Mouse (Mus musculus): ENCODE measurements at regions not wholly inside any gene's neighbourhood (a gene's known extent, or its start where the extent isn't known, plus 50 kb on each side); places are given as distances from the start of the nearest gene placed in this dataset.

DNA sequence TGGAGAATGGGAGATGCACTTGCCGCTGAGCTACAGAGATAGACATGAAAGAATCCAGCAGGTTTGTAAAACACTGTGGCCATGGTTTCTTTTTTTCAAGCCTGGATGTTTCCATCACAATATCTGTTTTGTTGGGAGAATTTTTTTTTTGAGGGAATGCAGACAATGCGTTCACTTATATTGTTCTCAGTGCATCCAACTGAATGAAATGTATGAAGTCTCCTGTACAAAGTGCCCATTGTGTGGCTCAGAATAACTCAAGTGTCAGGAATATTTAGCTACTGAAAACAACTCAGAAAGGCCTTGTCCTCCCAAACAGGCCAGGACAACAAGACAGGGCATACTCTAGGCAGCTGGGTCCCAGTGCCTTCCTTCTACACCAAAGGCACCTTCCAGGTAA, 120.3 kb upstream of the Ado start:
- DNase-seq (ENCODE audit: low read depth, low spot score) = no peak

DNA sequence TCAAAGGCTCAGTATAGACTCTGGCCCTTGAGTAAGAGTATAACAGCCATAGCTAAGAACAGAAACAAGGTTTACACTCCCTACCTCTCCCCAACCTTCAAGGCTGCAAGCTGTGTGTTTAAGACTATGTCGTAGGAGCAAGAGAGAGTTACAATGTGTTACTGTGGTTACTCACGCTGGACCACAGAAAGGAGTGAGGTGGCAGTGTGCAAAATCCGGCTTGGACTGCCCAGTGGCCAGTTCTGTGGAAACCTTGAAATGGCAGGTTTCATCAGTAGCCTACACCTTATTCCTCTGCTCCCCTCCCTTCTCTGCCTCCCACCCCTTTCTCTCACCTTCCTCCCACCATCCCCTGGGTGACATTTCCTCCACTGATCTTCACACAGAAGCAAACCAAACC, 114.3 kb upstream of the Ado start:
- DNase-seq (ENCODE audit: low read depth, low spot score) = no peak

- no peak for DNase-seq (ENCODE audit: low read depth, low spot score)
These were observed 112.9 kb upstream of the Ado start for GRCm38 (mm10) chr10:67661666-67662065.

- DNase-seq (ENCODE audit: low read depth, low spot score) = no peak
These were observed 109.3 kb upstream of the Ado start for GRCm38 (mm10) chr10:67658005-67658545.

DNA sequence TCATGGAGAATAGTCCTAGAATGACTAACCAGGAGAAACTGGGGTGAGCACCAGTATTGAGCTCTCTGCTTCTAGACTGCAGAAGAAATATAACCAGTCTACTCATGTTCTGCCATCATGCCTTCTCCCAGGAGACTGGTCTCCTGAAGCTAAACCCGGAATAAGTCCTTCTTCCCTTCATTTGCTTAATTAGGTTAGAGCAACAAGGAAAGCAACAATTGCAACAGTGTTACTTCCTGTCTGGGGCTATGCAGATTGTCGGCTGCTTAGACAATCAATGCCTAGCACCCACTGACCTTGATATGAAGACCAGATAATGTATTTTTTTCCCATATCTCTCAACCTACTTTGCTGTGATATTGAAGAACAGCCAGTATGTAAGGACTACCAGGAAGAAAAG, 108.5 kb upstream of the Ado start:
- no peak for DNase-seq (ENCODE audit: low read depth, low spot score)

GRCm38 (mm10) chr10:67654518-67654917, 105.8 kb upstream of the Ado start:
- DNase-seq (ENCODE audit: low read depth, low spot score) = no peak

DNA sequence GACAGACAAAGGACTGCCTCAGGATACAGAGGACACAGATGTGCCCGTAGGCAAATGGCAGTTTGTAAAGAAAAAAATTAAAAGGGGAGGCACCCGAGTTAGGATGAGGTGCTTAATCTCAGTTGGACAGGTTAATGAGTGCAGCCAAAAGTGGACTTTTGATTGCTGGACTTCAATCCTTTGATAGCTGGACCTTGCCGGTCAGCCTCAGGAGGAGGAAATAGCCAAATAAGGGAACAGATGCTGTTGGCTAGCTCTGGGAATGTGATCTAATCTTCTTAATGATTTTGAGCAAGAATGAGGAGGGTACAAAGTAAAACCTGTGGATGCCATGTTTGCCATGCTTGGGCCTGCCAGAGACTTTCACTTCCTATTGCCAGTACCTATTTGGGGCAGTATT, 103.5 kb upstream of the Ado start:
- no peak for DNase-seq (ENCODE audit: low read depth, low spot score)

DNA sequence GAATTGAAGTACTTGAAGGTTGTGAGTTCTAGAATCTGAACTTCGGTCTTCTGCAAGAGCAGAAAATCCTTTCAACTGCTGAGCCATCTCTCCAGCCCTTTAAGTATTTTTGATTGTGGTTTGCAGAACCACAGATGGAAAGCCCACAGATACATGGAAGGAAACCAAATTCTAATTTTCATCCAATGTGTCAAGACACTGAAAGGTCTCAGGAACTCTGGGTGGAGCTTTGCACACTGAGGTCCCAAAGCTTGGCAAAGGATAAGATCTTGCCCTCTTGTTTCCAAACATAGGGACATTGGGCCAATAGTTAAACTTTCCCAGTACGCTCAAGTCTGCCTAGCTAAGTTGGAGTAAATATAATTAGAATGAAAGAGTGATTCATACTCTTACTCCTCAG, 102.6 kb upstream of the Ado start:
- no peak for DNase-seq (ENCODE audit: low read depth, low spot score)

GRCm38 (mm10) chr10:67647777-67648727, 99.3 kb upstream of the Ado start:
- DNase-seq (ENCODE audit: low read depth, low spot score) = no peak

DNA sequence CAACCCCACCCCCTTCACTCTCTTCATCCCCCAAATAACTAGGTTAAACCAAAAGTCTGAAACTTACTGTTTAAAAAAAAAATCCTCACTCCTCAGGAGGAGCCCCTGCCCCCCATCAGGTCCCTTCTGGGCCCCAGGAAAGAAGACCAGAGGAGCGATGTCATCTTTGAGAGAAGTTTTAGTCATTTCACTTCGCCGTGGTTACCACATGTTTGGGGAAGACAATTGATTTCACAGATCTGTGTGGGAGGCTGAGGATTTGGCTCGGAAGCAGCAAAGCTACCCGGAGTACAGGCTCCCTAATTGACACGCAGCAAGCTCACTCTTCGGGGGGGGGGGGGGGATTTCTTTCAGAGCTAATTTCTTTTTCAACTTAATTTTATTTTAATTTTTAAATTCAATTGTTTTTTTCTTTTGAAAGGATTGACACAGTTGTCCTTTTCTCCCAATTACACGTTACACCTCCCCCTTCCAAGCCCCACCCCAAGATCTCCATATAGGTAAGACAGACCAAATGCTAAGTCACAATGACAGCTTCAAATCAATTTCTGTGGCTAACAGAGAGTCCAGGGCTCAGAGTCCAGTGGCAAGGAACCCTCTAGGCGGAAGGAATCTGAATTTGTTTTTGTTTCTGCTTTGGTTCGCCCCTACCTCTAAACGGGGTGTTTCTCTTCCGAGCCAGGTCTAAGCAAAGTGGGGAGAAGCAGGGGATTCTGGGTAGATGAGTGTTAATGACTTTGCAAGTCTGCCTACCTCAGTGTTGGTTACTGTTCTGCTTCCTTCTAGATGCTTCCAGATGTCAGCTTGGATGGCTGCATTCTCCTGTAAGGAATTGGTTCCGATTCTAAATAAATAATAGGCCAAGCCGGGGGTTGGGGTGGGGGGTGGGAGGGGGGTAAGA, 98.2 kb upstream of the Ado start:
- no peak for DNase-seq (ENCODE audit: low read depth, low spot score)

- no peak for DNase-seq (ENCODE audit: low read depth, low spot score)
These were observed 97.1 kb upstream of the Ado start for GRCm38 (mm10) chr10:67645821-67646220.

DNA sequence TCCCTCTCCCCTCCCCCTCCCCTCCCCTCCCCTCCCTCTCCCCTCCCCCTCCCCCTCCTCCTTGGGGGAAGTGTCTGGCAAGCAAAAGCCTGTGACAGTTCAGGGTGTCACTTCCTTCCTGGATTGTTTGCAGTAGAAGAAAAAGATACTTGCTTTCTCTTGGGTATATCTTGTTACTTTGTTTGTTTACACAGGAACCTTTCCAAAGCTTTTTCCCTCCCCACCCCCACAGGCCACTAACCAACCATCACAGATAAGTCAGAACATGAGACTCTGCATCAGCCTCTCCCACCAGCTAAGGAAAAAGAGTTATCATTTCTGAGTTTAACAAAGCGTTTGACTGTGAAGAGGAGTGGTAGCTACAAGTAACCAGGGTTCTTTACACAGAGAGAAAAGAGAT, 95.5 kb upstream of the Ado start:
- DNase-seq (ENCODE audit: low read depth, low spot score) = no peak

DNA sequence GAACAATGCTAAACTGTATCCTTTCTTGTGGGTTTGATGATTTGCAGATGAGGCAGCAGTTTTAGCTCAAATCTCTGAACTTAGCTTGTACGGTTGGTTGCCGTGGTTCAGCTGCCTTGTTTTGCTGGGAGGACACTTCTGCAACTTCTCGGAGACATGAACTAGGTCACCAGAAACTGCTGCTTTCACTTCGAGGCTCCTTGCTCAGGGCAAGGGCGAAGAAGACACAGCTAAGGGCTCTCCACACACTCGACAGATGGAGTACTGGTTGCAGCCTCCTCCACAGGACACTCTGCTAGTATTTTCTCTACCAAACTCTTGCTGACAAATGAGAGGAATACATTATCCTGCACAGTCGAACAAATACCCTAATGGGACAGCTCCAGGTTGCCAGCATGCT, 94.9 kb upstream of the Ado start:
- no peak for DNase-seq (ENCODE audit: low read depth, low spot score)

DNA sequence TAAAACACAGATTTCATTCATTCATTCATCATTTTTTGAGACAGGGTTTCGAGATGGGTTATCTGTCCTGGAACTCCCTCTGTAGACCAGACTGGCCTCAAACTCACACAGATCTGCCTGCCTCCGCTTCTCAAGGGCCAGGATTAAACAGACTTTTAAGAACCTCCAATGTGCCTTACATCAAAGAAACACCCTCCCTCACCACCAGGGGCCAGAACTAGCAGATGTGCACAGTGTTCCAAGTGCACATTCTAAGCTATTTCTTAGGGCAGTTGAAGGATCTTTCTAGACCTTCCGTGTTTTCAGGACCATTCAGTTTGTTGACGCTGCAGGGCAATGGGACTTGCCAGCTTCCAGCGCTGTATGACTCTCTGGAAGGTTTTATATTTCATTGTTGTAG, 88.6 kb upstream of the Ado start:
- no peak for DNase-seq (ENCODE audit: low read depth, low spot score)

DNA sequence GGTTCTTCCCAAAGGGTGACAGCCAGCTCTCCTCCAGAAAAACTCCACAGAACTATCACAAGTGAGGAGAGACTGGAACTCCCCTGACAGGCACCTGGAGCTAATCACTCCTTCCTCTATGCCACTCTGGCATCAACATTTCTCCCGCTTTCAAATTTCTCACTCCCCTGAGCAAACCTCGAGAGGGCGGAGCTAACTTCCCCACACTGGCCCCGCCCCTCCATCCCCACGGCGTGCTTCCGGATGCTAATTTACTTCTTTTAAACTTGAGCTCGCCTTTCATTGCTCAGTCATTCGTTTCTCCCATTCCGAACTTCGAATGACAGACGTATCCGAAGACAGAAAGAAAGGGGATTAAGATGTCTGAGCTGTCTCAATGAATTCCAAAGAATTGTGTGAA, 87.8 kb upstream of the Ado start:
- DNase-seq (ENCODE audit: low read depth, low spot score) = no peak

DNA sequence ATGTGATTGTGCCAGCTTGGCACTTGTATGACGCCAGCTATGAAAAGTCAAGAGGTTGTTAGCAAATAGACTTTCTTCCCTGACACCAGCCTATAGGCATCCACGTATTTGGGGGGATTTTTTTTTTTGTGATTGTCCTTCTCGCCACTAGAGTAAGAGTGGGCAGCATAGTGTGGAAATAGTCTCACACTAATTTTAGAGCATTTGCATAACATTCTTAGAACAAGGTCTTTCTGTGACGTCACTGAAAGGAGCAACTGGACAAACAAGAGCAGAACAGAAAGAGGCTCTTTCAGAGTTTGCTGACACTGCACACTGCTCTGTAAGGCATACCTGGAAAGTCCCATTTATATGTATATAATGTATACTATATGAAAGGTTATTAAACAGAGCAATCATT, 86.0 kb upstream of the Ado start:
- DNase-seq (ENCODE audit: low read depth, low spot score) = no peak

- DNase-seq (ENCODE audit: low read depth, low spot score) = no peak
These were observed 84.3 kb upstream of the Ado start for GRCm38 (mm10) chr10:67633063-67633462.

DNA sequence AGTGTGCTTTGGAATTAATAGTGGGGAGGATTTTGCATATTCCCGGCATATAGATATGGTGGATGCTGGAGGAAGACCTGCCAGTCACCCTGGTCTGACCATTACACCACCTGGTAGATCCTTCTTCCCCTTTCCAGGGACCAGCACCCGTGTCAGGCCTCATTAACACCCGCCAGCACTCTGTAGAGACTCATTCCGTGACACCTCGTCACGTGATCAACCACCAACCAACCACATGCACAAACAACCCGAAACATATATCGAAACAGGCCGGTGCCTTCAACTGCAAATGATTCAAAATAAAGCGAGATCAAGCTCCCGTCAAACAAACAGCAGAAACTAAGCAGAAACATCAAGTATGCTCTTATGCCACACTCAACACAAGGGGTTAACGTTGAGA, 74.6 kb upstream of the Ado start:
- DNase-seq (ENCODE audit: low read depth, low spot score) = no peak

GRCm38 (mm10) chr10:67620018-67620417, 71.3 kb upstream of the Ado start:
- no peak for DNase-seq (ENCODE audit: low read depth, low spot score)

GRCm38 (mm10) chr10:67618112-67618511, 69.4 kb upstream of the Ado start:
- no peak for DNase-seq (ENCODE audit: low read depth, low spot score)

DNA sequence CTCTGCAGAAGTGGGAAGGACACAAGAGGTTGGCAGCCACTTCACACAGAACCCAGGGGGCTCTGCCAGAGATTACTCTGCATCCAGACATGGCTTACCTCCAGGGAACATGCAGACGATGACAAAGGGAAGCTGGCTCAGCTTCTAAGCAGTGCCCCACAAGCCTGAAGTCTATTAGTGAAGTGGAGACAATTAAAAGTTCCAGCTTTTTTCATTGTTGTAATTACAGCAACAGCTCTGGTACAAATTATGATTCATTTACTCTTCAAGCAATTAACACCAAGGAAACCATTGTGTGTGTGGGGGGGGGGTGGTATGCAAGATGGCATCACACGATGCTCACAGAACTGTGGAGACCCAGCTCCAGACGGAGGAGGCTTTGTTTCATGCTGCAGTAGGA, 66.3 kb upstream of the Ado start:
- DNase-seq (ENCODE audit: low read depth, low spot score) = no peak

DNA sequence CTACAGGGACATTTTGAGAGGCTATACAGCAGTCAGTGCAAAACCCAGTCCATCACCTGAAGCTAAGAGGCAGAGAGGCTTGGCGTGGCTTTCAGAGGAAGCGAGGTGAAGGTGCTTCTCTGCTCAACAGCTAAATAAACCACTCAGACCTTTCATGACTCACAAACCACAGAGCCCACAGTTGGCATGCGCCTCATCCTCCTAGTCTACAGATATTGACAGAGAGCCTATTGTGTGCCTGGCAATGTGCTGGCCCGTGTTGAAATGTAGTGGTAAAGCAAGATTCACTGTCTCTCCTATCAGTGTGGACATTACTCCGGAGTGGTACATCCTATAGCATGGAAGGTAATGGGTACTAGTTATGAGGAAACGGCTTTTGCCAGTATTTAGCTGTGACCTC, 61.9 kb upstream of the Ado start:
- no peak for DNase-seq (ENCODE audit: low read depth, low spot score)
